Mouse (Mus musculus) megakaryocyte-erythroid progenitor cell, adult 5-6 weeks (primary cell): Measurements from ENCODE around the gene Fchsd2. TPM values are rescaled to one million over a fixed set of nuclear protein-coding genes. Genes with fewer than 3 reads are reported as not detected.

Source experiments
- ATAC-seq: replicated peaks from 2 replicates; pipeline ENCODE4 v1.8.0; 2016; ENCODE audit warnings: mild to moderate bottlenecking, inconsistent platforms; ENCODE audit not compliant: severe bottlenecking, poor library complexity, low FRiP score, low TSS enrichment
- total RNA-seq, 2 experiments: library from RNA; stranded (forward) in 1 of 2; stranded (reverse) in 1 of 2; fragments of 200-1000, 215-1000 nt in 1 of 2; fragments of >200 nt in 1 of 2; fragmentation: Nextera tagmentation in 1 of 2; gene quantifications; 2 replicates each; pipeline ENCODE4 v1.2.3; 2014 to 2017

Fchsd2 gene
- total RNA-seq, 2 experiments from 2014 or later = 19.1 to 22.6 TPM

GRCm38 (mm10) chr7:101267457-101268259 lies 175.0 kb downstream of the Fchsd2 start:
- ATAC-seq = no peak

DNA sequence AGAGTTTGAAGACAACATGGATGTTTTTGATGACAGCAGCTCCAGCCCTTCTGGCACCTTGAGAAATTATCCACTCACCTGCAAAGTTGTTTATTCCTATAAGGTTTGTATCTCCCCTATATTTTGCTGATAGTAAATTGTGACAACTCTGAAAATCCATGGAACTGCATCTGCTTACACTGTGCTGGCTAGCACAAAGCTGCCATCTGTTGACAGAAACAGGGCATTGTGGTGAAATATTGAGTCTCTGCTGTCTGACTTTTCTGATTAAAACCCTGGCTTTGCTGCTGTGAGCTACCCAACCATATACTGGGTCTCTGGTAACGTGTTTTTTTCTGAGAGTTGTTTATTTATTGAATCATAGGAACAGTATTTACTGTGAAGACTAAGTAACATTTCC lies 178.9 kb downstream of the Fchsd2 start:
- no peak for ATAC-seq

DNA sequence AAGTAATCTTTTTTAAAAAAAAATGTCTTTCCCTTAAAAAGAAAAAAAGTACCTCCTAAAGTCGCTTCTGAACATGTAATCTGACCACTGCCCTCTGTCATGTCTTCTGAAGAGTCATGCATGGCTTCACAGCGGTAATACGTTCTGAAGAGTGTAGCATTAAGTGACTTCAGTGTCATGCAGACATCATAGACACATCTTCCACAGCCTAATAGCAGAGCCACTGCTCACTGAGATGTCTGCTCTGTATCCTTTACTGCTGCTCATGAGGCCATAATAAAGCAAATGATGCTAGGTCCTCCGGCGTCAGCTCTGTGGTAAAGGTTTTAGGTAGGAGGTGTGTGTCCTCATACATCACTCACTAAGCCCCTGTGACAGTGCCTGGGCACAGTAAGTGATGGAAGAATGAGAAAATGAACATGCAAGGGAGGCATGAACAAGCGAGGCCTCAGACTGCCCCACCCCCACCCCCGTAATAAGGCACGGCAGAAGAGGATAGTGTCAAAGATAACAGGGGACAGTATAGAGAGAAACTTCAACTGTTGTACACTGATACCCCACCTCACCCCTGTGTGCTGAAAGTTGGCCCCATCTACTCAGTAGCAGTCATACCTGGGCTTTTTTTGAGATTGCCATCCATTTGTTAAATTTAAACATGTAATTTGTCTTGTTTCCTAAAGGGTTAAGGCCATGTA lies 179.9 kb downstream of the Fchsd2 start:
- ATAC-seq = peak; percentile 30; the same call in 1 of the 2 replicates

GRCm38 (mm10) chr7:101282721-101283120 lies 190.1 kb downstream of the Fchsd2 start:
- no peak for ATAC-seq

DNA sequence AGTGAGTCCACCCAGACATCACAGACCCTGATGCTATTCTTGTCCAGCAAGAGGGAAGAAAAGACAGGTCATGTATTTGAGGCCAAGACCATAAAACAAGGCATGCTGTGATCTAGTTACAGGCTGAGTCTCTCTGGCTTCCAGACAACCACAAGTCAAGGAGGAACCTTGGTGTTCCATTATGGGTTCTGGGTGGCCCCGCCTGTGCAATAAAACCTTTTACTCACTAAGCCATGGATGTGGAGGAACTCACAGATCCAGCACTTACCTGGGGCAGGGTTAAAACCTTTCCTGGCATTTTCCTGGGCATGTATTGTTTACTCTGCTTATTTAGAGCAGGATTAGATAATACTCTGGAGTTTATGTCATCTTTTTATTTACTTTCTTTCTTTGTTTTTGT lies 191.8 kb downstream of the Fchsd2 start:
- ATAC-seq = no peak

DNA sequence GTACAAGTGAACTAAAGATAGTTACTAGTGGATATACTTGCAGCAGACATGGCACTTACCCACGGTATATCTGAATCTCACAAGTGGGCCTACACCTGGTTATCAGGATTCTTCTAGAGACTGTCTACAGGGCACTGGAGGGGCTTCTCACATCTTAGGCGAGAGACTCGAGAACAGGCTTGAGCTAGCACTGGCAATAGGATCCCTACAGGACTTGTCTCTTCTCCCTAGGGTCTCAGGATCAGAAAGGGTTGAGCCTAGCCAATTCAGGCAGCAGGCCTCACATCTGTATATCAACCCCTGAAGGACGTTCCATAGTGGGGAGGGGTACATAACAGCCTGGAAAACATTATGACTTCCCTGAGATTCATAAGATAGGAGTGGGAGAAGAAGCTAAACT lies 194.2 kb downstream of the Fchsd2 start:
- no peak for ATAC-seq

DNA sequence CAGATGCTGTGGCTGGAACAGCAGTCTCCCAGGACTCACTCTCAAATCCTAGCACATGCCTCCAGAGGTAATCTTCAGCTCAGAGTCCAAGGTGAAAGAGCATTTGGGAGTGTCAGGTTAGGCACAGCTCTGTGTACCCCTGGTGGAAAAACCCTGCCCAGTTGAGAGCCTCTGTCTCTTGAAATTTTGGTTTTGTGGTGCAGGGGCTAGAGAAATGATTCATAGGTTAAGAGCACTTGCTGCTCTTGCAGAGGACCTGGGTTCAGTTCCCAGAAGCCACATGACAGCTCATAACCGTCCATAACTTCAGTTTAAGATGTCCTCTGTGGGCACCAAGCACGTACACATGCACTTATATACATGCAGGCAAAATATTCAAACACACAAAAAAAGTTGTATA lies 195.2 kb downstream of the Fchsd2 start:
- ATAC-seq = no peak

GRCm38 (mm10) chr7:101288436-101288835 lies 195.8 kb downstream of the Fchsd2 start:
- 0 out of 2 replicates have a peak, but pooled peaks have one; percentile 62 for ATAC-seq

GRCm38 (mm10) chr7:101290401-101290800 lies 197.7 kb downstream of the Fchsd2 start:
- no peak for ATAC-seq

- ATAC-seq = no peak
These were observed 198.5 kb downstream of the Fchsd2 start for GRCm38 (mm10) chr7:101291211-101291610.

DNA sequence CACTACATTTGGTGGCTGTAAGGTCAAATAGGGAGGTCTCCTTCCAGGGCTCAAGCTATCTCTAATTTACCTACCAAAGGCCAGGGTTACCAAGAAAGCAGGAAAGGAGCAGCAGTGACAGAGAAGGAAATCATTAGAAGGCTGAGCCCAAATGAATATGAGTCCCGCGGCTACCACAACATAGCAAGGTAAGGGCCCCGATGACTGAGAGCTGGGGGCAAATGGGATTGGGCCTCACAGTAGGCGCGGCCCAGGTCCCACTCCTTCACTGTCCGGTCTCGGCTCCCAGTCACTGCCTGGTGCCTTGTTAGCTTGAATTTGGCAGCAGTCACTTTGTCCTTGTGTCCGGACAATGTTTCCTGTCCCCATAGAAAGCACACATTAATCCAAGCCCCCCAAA lies 199.0 kb downstream of the Fchsd2 start:
- ATAC-seq = no peak

DNA sequence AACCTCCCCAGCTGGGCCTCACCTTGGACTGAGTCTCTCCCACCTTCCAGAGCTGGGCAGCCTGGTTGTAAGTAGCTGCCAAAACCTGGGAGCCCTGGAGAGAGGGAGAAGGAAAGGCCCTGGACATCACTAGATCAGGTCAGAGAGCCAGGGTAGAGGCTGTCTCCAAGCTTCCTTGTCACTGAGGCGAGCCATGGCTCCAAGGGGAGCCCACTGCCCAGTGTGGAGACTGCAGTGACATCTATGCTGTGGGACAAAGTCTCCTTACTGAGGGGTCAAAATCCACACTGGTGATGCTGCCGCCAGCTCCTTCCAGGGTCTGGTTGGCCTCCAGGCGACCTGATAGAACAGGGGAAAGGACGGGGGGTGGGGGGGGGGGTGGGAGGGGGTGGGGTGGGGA lies 199.4 kb downstream of the Fchsd2 start:
- ATAC-seq = no peak

DNA sequence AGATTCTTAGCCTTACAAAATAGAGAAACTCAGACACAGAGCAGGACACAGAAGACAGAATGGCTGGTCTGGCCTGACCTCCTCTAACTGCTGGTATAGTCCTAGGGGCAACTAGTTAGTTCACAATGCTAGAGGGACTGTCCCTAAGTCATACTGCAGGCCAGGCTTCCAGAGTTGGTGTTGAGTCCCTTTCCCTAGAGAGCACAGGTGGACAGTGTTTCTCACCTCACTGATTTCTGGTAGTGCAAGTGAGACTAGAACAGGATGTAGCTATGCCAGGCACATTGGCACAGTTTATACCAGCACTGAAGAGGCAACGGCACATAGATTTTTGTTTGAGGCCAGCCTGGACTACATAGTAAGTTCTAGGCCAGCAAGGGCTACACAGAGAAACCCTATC lies 200.0 kb downstream of the Fchsd2 start:
- ATAC-seq = no peak

DNA sequence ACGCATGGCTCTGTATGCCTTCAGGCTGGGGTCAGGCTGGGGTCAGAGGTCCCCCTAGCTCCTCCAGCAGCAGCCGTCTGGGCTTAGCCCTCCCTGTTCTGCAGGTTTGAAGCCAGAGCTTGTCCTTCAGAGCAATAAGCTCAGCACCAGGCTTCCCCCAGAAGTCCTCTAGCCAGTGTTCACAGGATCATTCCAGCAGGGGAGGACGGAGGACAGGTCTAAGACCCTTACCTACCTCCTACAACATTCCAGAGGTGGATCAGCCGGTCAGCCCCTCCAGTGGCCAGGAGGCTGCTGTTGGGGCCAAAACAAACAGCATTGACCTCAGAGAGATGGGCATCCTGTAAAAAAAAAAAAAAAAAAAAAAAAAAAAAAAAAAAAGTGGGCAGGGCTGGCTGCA lies 200.5 kb downstream of the Fchsd2 start:
- ATAC-seq = no peak

DNA sequence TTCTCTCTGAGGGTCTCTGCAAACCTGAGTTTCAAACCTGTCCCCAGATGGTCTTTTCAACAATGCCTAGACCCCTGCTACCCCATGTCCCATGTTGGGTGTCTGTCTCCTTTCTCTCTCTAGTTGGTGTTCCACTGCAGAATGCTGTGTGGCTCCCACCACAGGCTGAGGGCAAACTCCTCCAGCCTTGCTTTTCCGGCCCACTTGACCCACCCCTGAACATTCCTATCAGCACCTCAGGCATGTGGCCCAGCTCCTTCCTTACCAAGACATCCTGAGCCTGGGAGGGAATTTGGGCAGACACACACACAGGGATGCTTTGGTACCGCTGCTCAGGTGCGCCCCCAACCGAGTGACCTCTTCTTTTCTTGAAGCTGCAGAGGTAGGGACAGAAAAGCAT lies 200.9 kb downstream of the Fchsd2 start:
- no peak for ATAC-seq

DNA sequence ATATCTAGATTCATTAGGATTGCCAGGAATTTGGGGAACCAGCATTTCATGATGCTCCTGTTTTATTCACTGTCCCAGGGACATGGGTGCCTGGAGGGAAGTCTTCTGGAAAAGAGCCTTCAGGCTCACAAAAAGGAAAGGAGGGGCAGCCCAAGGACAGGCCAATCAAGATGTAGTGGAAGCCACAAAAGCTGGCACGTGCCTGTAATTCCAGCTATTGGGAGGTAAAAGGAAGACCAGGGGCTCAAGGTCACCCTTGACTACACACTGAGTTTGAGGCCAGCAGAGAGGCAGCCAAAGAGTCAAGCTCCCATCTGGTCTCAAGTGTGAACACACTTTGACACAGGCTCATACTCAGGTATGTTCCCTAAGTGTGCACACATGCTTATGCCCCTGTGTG lies 202.8 kb downstream of the Fchsd2 start:
- no peak for ATAC-seq

- peak; percentile 77 for ATAC-seq
These were observed 203.8 kb downstream of the Fchsd2 start for GRCm38 (mm10) chr7:101296252-101297022.

DNA sequence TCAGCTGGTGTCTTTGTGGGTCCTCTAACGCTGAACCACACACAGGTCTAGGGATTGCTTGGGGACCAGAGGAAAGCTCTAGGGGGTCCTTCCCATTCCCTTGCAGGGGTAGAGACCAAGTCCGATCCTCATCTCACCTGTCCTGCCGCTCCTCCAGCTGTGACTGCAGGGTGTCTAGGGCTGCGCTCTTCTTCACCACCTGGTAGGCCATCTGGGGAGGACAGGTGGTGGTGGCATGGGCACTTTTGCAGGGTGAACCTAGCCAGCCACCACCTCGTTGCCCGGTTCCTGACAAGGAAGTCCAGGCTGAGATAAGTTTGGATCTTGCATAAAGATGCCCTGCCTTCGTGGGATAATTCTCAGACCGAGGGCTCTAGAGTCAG lies 204.4 kb downstream of the Fchsd2 start:
- ATAC-seq = no peak

- ATAC-seq = no peak
These were observed 205.7 kb downstream of the Fchsd2 start for GRCm38 (mm10) chr7:101298375-101298774.

DNA sequence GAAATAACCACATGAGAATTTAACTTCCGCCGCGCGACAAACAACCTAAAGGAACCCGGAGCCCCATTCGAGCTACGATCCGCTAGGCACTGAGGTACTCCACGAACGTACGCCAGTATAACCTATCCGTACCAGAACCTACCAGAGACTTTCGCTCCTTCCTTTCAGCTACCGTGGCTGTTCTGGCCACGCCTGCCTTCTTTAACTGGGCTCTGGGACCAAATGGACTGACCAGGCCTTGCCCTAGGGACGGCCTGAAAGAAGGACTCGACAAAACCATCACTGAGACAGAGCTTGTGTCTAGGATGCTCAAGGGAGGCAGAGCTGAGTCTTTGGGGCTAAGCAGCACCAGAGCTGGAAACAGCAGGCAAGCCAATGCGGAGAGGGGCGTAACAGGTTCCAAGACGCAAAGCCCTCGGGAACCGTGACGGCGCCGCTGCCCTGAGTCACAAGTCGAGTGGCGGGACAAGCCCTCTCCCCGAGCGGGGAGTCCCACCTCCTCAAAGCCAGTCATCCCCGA lies 208.8 kb downstream of the Fchsd2 start:
- ATAC-seq = peak; percentile 34
